Comparison of ENCODE assay signal across 8 mouse cellular contexts in the genomic region with DNA sequence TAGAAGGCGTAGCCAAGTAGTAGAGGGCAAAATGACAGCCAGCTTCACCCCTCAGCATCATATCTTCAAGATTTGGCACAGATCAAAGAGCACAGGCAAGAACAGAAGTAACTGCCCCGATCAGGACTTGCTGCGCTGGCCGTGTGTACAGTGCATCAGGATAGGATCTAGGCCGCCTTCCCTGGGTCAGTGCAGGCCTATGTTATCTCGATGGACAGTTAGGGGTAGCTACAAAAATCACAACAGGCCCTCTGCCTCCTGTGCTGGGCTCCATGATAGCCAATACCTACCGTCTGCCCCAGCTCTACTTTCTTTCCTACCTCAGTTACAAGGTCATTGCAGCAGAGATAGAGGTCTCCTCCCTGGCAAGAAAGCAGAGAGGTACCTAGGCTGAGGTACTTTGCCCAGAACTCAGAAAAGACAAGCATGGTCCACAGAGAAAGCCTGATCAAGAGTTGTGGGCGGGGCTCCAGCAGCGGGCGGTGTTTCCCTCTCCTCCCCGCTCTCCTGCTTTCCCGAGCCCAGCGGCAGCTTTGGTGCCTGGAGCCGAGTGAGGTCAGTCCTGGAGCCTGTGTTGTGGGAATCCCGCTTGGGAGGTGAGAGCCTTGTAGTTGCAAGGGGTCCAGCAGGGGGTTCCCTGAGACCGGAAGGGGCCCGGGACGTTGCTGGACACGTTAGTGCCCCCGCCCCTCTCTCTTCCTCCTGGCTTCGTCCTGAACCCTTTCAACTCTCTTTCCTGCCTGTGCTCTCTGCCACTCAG. TPM values are rescaled to one million over a fixed set of nuclear protein-coding genes. Genes with fewer than 3 reads are reported as not detected.
A peak's percentile ranks its signal among the peaks of the same experiment; 100 is the strongest.
DNase-seq lines count a peak whose midpoint lies in the region; ATAC-seq and TF ChIP-seq lines count a peak whose summit lies in the region.

Gene Tlr5, plus strand, starts transcription at position 502 of the 760 bp plus-strand sequence.

- ATAC-seq in hindbrain, embryonic 14.5 days (ENCODE audit: low FRiP score), result no peak
- ATAC-seq in midbrain, embryonic 16.5 days, result 0 out of 2 replicates have a peak, but pooled peaks have one; percentile 9

- H3K4me1 ChIP-seq in hindbrain, embryonic 14.5 days (replicated peaks; ENCODE audit: control insufficient read depth, insufficient read depth, low read length), result peaks cover 24% of the 10 kb centered on the region
- peaks cover 26% of the 10 kb centered on the region for H3K4me1 ChIP-seq in liver, adult 2 months (ENCODE audit: control insufficient read depth, insufficient read depth, low read length)
- H3K4me1 ChIP-seq in midbrain, embryonic 16.5 days (ENCODE audit: control insufficient read depth, insufficient read depth, low read length), result peaks cover 17% of the 10 kb centered on the region

- no peak for TF ChIP-seq CTCF in gastrocnemius, adult 2 months (IDR thresholded peaks at IDR 0.05)
- no peak for TF ChIP-seq CTCF in liver, adult 2 months (IDR thresholded peaks at IDR 0.05; ENCODE audit: low read depth, low read length)

- H3K79me2 ChIP-seq in liver, adult 2 months (ENCODE audit: control insufficient read depth, insufficient read depth, low read length), result no peaks in the 10 kb centered on the region

- no peaks in the 10 kb centered on the region for H3K9me3 ChIP-seq in hindbrain, embryonic 14.5 days (ENCODE audit: control insufficient read depth, low read length)
- H3K9me3 ChIP-seq in midbrain, embryonic 16.5 days (replicated peaks; ENCODE audit: control insufficient read depth, low read length, poor library complexity, severe bottlenecking), result no peaks in the 10 kb centered on the region

- peak within 1 kb of the TSS; percentile 83 for H3K27ac ChIP-seq in gastrocnemius, adult 2 months
- H3K27ac ChIP-seq in hindbrain, embryonic 14.5 days, result no peak within 1 kb of the TSS
- peak within 1 kb of the TSS; percentile 58 for H3K27ac ChIP-seq in liver, adult 2 months (replicated peaks; ENCODE audit: insufficient read depth, low read depth, low read length)
- H3K27ac ChIP-seq in midbrain, embryonic 16.5 days (ENCODE audit: low read length), result peak within 1 kb of the TSS; percentile 10

- H3K27me3 ChIP-seq in hindbrain, embryonic 14.5 days (ENCODE audit: control insufficient read depth, insufficient read depth, low read length), result 0 out of 2 replicates have a peak, but pooled peaks cover 6% of the 10 kb centered on the region
- H3K27me3 ChIP-seq in liver, adult 2 months (ENCODE audit: control insufficient read depth, insufficient read depth, low read length), result no peaks in the 10 kb centered on the region
- 0 out of 2 replicates have a peak, but pooled peaks cover 4% of the 10 kb centered on the region for H3K27me3 ChIP-seq in midbrain, embryonic 16.5 days (ENCODE audit: control insufficient read depth, insufficient read depth, low read depth, low read length)

- peak within 1 kb of the TSS; percentile 59 for H3K4me2 ChIP-seq in hindbrain, embryonic 14.5 days (replicated peaks)
- H3K4me2 ChIP-seq in midbrain, embryonic 16.5 days (ENCODE audit: low read length), result peak within 1 kb of the TSS; percentile 49

- peak within 1 kb of the TSS; percentile 73 for H3K4me3 ChIP-seq in gastrocnemius, adult 2 months
- peak within 1 kb of the TSS; percentile 25 for H3K4me3 ChIP-seq in hindbrain, embryonic 14.5 days (replicated peaks; ENCODE audit: low read length)
- H3K4me3 ChIP-seq in liver, adult 2 months (ENCODE audit: insufficient read depth, low read depth, low read length), result peak within 1 kb of the TSS; percentile 73
- H3K4me3 ChIP-seq in midbrain, embryonic 16.5 days (ENCODE audit: low read depth, low read length), result peak within 1 kb of the TSS; percentile 19

- H3K9ac ChIP-seq in hindbrain, embryonic 14.5 days, result peak within 1 kb of the TSS; percentile 55
- H3K9ac ChIP-seq in liver, adult 2 months (ENCODE audit: low read depth, low read length), result peak within 1 kb of the TSS; percentile 69
- H3K9ac ChIP-seq in midbrain, embryonic 16.5 days (ENCODE audit: low read depth, low read length), result peak within 1 kb of the TSS; percentile 6; the same call in 1 of the 2 replicates

- no peaks in the 10 kb centered on the region for H3K36me3 ChIP-seq in hindbrain, embryonic 14.5 days (replicated peaks; ENCODE audit: control insufficient read depth, insufficient read depth)
- no peaks in the 10 kb centered on the region for H3K36me3 ChIP-seq in liver, adult 2 months (ENCODE audit: control insufficient read depth, insufficient read depth, low read length)
- H3K36me3 ChIP-seq in midbrain, embryonic 16.5 days (ENCODE audit: control insufficient read depth, insufficient read depth, low read length), result no peaks in the 10 kb centered on the region

- intact Hi-C loops in gastrocnemius, adult 2 months (cut with DNase I), result no loop called here

- peak; percentile 82 for DNase-seq in 3134 (ENCODE audit: extremely low read depth, insufficient read length, low spot score)
- peak; percentile 66 for DNase-seq in adrenal gland, postnatal 25 days
- DNase-seq in gastrocnemius, adult 2 months, result peak; percentile 82
- DNase-seq in hindbrain, embryonic 14.5 days (ENCODE audit: low spot score), result peak; percentile 35
- peak; percentile 61 for DNase-seq in liver, adult 2 months (ENCODE audit: extremely low read depth, low read depth, low spot score)
- DNase-seq in yolk sac, embryonic 10.5 days (ENCODE audit: low spot score), result peak; percentile 68
- no peak for DNase-seq in c-Kit-positive CD71-positive TER-119-positive erythroid progenitor cells, embryonic 14.5 days (ENCODE audit: low spot score)

- TF ChIP-seq POLR2A in liver, adult 2 months (IDR thresholded peaks at IDR 0.05; ENCODE audit: extremely low read depth, insufficient read depth, low read length), result no peak

- 21% methylated on average over 21 of the region's 21 CpGs for WGBS in hindbrain, embryonic 14.5 days
- WGBS in liver, adult 2 months, result 18% methylated on average over 21 of the region's 21 CpGs
- 20% methylated on average over 21 of the region's 21 CpGs for WGBS in midbrain, embryonic 16.5 days

RNA-seq across cellular contexts. Expression of gene Tlr5, which starts in this region (rescaled TPM):
- total RNA-seq in adrenal gland, postnatal 25 days (2021), result 0.85 and 0.86 TPM in 2 replicates
- total RNA-seq in gastrocnemius, adult 2 months (2021), result 1 to 10 TPM; 1.1 to 3.8 TPM
- 0.21 and 0.33 TPM in 2 replicates for polyA plus RNA-seq in hindbrain, embryonic 14.5 days (2014; fragmentation: Nextera tagmentation; extraction: Ambion mirVana)
- total RNA-seq in liver, adult 2 months (2014; rRNA removed), result 3.2 and 3.5 TPM in 2 replicates
- 4.4 and 6.3 TPM in 2 replicates for polyA plus RNA-seq in liver, adult 2 months (2012; rRNA removed)
- polyA plus RNA-seq in midbrain, embryonic 16.5 days (2015; fragmentation: Nextera tagmentation; extraction: Ambion mirVana), result 0.06 and 0.20 TPM in 2 replicates

Comparison
In these comparisons a context has a peak if more than half of its experiments do, and no peak if none do; other contexts are left out.
1. Peak in DNase-seq in adrenal gland, postnatal 25 days; RNA of the gene not detected or under 1 TPM.
2. Peak in DNase-seq, H3K4me3 ChIP-seq, H3K9ac ChIP-seq and H3K4me2 ChIP-seq in hindbrain, embryonic 14.5 days; RNA of the gene not detected or under 1 TPM.
3. Peak in ATAC-seq, H3K4me3 ChIP-seq, H3K27ac ChIP-seq, H3K9ac ChIP-seq and H3K4me2 ChIP-seq in midbrain, embryonic 16.5 days; RNA of the gene not detected or under 1 TPM.
4. H3K4me3 ChIP-seq: peak in every context shown above with its lines; median percentile 73 in gastrocnemius, adult 2 months; 73 in liver, adult 2 months; 25 in hindbrain, embryonic 14.5 days; 19 in midbrain, embryonic 16.5 days.
5. H3K9ac ChIP-seq: peak in every context shown above with its lines; median percentile 69 in liver, adult 2 months; 55 in hindbrain, embryonic 14.5 days; 6 in midbrain, embryonic 16.5 days.